15 mouse cellular contexts compared by ENCODE assay signal in genomic region chr1:141429675-141430074, GRCm38 (mm10).
DNase-seq lines count a peak whose midpoint lies in the region; ATAC-seq and TF ChIP-seq lines count a peak whose summit lies in the region.
"Had no signal": no experiment of that assay in that cellular context is flagged by ENCODE, and none has a peak within 500 bp of the region (broad histone marks: within the 10 kb centered on the region; RNA-seq: fewer than 3 reads in every experiment).

No protein-coding gene starts in this region.

- H3K27me3 ChIP-seq in lung, embryonic 14.5 days (ENCODE audit: insufficient read depth, low read length) = no peaks in the 10 kb centered on the region
- no peaks in the 10 kb centered on the region for H3K27me3 ChIP-seq in hindbrain, embryonic 10.5 days (ENCODE audit: insufficient read depth, poor library complexity, severe bottlenecking)
- H3K27me3 ChIP-seq: hindbrain, embryonic 12.5 days; limb, embryonic 12.5 days; megakaryocyte, embryonic 14.5 days had no signal

- no peak overlapping the region for H3K27ac ChIP-seq in lung, embryonic 14.5 days (ENCODE audit: low read depth)
- no peak overlapping the region for H3K27ac ChIP-seq in hindbrain, embryonic 10.5 days
- H3K27ac ChIP-seq: gastrocnemius, adult 2 months; hindbrain, embryonic 12.5 days; limb, embryonic 12.5 days had no signal

- H3K4me1 ChIP-seq in lung, embryonic 14.5 days (ENCODE audit: insufficient read depth) = no peaks in the 10 kb centered on the region
- no peaks in the 10 kb centered on the region for H3K4me1 ChIP-seq in hindbrain, embryonic 10.5 days (replicated peaks)
- H3K4me1 ChIP-seq: hindbrain, embryonic 12.5 days; limb, embryonic 12.5 days; megakaryocyte, embryonic 14.5 days had no signal

- ATAC-seq in lung, embryonic 14.5 days (ENCODE audit: insufficient read depth) = no peak
- ATAC-seq: liver, postnatal 0 days had no signal

- H3K36me3 ChIP-seq in lung, embryonic 14.5 days (ENCODE audit: insufficient read depth) = no peaks in the 10 kb centered on the region
- H3K36me3 ChIP-seq in hindbrain, embryonic 10.5 days = no peaks in the 10 kb centered on the region
- H3K36me3 ChIP-seq: hindbrain, embryonic 12.5 days; limb, embryonic 12.5 days had no signal

- no peak overlapping the region for H3K4me3 ChIP-seq in lung, embryonic 14.5 days (ENCODE audit: low read depth, low read length)
- H3K4me3 ChIP-seq in hindbrain, embryonic 10.5 days = no peak overlapping the region
- H3K4me3 ChIP-seq: gastrocnemius, adult 2 months; hindbrain, embryonic 12.5 days; limb, embryonic 12.5 days; megakaryocyte, embryonic 14.5 days had no signal

- H3K9ac ChIP-seq in lung, embryonic 14.5 days = no peak overlapping the region
- H3K9ac ChIP-seq: hindbrain, embryonic 12.5 days; limb, embryonic 12.5 days; liver, postnatal 0 days had no signal

- DNase-seq in lung, embryonic 14.5 days = peak; percentile 53
- DNase-seq in lung, postnatal 25 days (ENCODE audit: low spot score) = no peak
- peak; percentile 76 to 87 for DNase-seq in frontal cortex, adult 2 months (ENCODE audit: extremely low spot score in 1 of 2, low spot score in 1 of 2)
- DNase-seq in left cerebral cortex, adult 18-20 months (ENCODE audit: low spot score in 2 of 2) = peak; percentile 48 to 50
- peak; percentile 15 to 53 for DNase-seq in right cerebral cortex, postnatal 36 days (ENCODE audit: low spot score in 2 of 2)
- no peak for DNase-seq in urinary bladder, postnatal 25 days (ENCODE audit: low spot score)
- no peak for DNase-seq in embryo, embryonic 10 days (ENCODE audit: low spot score)
- no peak for DNase-seq in hindbrain, embryonic 10.5 days (ENCODE audit: low spot score)
- DNase-seq: cerebellum, postnatal 36 days; gastrocnemius, adult 2 months; kidney, adult 9 months; liver, postnatal 0 days had no signal

- WGBS in lung, embryonic 14.5 days = 38% methylated on average over 4 of the region's 4 CpGs
- 84% methylated on average over 4 of the region's 4 CpGs for WGBS in hindbrain, embryonic 10.5 days

- H3K4me2 ChIP-seq in lung, embryonic 14.5 days = no peak overlapping the region
- H3K4me2 ChIP-seq: hindbrain, embryonic 12.5 days; limb, embryonic 12.5 days had no signal

- no peaks in the 10 kb centered on the region for H3K9me3 ChIP-seq in lung, embryonic 14.5 days (ENCODE audit: low read depth, low read length)
- no peaks in the 10 kb centered on the region for H3K9me3 ChIP-seq in hindbrain, embryonic 10.5 days
- H3K9me3 ChIP-seq: hindbrain, embryonic 12.5 days; limb, embryonic 12.5 days; megakaryocyte, embryonic 14.5 days had no signal

- no peak for TF ChIP-seq CTCF in lung, embryonic 14.5 days (IDR thresholded peaks at IDR 0.05; ENCODE audit: low read depth)

Comparison
In these comparisons a context has a peak if more than half of its experiments do, and no peak if none do; other contexts are left out.
1. DNase-seq: peak in lung, embryonic 14.5 days (single experiment), frontal cortex, adult 2 months (2 of 2), left cerebral cortex, adult 18-20 months (2 of 2) and right cerebral cortex, postnatal 36 days (2 of 2); none in lung, postnatal 25 days (single experiment), urinary bladder, postnatal 25 days (single experiment), embryo, embryonic 10 days (single experiment) and hindbrain, embryonic 10.5 days (single experiment).